Mouse (Mus musculus) yolk sac, embryonic 10.5 days (tissue): ENCODE data around the gene Lgals9.

Source experiments
- DNase-seq: peaks from one replicate; pipeline ENCODE4 v3.0.0-alpha.2; 2017; ENCODE audit warnings: low spot score

Gene Lgals9

DNA sequence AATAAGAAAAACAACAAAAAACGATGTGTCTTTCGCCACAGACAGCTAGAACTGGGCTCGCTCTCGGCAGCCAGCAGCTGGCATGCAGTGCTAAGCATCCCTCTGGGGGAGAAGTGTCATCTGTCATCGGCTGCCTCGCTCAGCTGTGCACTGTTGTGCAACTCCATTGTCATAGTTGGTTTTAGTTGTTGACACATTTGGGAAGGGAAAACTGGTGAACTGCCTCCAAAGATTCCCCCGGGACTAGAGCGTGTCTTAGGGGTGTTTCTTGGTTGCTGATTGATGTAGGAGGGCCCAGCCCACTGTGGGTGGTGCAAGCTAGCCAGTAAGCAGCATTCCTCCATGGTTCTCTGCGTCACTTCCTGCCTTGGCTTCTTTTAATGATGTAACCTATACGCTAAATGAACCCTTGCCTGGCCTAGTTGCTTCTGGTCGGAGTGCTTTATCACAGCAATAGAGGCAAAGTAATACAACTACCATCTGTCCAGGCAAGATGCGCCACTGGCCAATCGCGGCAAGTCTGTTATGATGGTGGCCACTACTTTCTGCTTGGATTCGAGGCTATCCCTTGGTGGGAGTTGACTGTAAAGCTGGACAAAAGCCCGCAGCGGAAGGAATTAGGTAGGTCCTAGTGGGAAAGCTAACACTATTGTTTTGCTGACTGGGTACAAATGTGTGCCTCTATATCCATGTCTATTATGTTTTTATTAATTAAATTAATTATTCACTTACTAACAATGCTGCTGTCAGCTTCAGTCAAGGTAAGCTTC lies 11.2 kb downstream of the Lgals9 start:
- peak; percentile 48 for DNase-seq

- peak; percentile 26 for DNase-seq
Observed at GRCm38 (mm10) chr11:78972811-78973351, 11.9 kb downstream of the Lgals9 start.

DNA sequence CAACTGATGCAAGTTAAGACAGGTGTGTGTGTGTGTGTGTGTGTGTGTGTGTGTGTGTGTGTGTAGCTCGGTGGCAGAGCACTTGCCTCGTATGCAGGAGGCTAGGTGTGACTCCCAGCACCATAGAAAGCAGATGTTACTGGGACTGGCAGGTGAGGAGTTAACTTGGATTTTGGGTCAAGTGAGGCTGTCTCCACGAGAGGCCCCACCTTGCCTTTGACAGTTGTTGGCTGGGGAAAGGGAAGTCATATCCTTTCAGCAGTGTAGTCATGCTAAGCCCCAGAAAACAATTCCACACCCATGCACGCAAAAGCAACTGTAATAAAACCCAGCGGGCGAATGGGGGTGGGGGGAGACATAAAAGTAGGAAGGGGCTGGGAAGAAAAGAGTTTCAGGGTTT lies 12.4 kb downstream of the Lgals9 start:
- no peak for DNase-seq

DNA sequence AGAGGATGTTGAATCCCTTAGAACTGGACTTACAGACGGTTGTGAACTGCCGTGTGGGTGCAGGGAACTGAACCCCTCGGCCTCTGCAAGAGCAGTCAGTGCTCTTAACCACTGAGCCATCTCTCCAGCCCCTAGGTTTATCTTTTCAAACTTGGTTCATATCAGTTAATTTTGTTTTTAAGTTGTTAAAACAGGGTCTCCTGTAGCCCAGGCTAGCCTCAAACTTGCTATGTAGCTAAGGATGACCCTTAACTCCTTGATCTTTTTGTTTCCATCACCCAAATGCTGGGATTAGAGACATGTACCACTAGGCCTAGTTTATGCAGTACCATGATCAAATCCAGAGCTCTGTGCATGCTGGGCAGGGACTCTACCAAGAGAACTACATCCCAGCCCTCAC lies 13.0 kb downstream of the Lgals9 start:
- DNase-seq, result no peak

GRCm38 (mm10) chr11:78971096-78971495 lies 13.7 kb downstream of the Lgals9 start:
- DNase-seq, result no peak

- no peak for DNase-seq
Observed at GRCm38 (mm10) chr11:78968121-78968520, 16.6 kb downstream of the Lgals9 start.

DNA sequence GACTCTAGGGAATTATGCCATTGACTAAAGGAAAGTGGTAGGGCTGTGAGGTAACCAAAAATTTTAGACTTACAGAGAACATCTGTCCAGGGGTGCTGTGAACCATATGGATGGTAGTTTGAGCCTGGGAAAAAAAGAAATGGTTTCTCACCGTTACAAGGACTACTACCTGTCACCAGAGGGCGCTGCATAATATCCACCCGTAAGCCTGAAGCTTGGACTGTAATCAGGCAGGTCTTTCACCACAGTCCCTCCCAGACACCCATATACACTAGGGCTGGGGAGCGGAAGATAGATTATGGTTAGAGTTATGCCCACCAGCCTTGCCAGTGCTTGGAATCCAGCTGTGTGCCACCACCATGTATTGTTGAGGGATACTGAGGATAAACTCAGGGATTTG lies 17.4 kb downstream of the Lgals9 start:
- DNase-seq, result peak; percentile 32

DNA sequence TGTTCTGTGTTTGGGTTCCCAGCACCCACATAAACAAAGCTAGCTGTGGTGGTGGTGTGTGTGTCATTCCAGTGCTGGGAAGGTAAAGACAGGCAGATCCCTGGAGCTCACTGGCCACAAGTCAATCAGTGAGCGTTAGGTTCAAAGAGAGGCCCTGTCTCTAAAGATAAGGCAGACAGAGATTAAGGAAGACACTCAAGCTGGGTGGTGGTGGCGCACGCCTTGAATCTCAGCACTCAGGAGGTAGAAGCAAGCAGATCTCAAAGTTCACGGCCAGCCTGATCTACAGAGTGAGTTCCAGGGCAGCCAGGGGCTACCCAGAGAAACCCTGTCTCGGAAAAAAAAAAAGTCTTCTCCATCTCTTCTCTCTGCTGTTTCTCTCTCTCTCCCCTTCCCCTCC lies 23.5 kb downstream of the Lgals9 start:
- DNase-seq, result peak; percentile 20

- no peak for DNase-seq
Observed at GRCm38 (mm10) chr11:78959841-78960520, 24.8 kb downstream of the Lgals9 start.

GRCm38 (mm10) chr11:78959367-78959766 lies 25.4 kb downstream of the Lgals9 start:
- DNase-seq, result no peak

GRCm38 (mm10) chr11:78956260-78956659 lies 28.5 kb downstream of the Lgals9 start:
- DNase-seq, result peak; percentile 7

- DNase-seq, result peak; percentile 53
Observed at GRCm38 (mm10) chr11:78952467-78952866, 32.3 kb downstream of the Lgals9 start.

DNA sequence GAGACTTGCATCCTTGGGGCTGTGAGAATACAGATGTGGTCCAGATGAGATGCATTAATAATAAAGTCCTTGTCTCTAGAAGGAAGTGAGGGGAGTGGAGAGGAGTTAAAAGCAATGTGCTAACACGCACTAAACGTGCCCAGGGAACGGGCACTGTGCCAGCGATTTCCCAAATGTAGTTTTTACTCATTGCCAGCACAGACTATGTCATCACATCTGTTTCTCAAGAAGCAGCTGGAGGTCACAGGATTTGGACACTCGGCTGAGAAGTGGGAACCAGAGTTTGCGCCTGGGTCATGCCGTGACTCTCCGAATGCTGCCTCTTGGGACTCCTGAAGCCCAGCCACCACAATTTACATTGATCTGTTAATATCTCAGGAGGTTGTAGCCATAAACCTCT lies 34.4 kb downstream of the Lgals9 start:
- no peak for DNase-seq

GRCm38 (mm10) chr11:78943083-78943482 lies 41.7 kb downstream of the Lgals9 start:
- no peak for DNase-seq

DNA sequence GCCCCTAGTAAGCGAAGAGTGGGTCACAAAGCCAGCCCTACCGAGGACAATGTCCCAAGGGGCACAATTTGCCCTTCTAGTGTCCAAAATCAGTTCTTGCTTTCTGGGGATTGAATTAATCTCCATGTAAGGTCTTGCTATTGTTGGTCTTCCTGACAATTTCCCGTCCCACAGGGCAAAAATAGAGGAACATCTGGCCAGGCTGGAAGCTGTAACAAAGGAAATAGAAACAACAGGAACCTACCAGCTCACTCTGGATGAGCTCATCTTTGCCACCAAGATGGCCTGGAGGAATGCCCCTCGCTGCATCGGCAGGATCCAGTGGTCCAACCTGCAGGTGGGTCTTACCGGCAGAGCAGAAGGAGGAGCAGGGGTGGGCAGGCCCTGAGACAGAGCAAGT lies 49.6 kb downstream of the Lgals9 start:
- no peak for DNase-seq

DNA sequence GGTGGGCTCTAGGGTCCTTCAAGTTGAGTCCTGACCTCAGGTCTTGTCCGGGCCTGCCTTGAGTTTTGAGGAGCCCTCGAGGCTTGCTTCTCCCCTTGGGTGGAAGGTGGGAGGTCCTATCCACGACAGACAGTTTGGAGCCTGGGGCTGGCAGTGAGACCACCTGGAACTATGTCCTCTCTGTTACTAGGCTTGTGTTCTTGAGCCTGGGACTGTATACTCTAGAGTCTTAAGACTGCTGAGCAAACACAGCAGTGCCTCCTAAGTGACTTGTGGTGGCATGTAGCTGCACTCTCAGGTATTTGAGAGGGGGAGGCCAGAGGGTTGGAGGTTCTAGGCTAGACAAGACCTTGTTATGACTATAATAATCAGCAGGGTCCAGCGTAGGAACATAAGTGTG lies 50.0 kb downstream of the Lgals9 start:
- DNase-seq, result no peak

GRCm38 (mm10) chr11:78934307-78934706 lies 50.4 kb downstream of the Lgals9 start:
- no peak for DNase-seq

DNA sequence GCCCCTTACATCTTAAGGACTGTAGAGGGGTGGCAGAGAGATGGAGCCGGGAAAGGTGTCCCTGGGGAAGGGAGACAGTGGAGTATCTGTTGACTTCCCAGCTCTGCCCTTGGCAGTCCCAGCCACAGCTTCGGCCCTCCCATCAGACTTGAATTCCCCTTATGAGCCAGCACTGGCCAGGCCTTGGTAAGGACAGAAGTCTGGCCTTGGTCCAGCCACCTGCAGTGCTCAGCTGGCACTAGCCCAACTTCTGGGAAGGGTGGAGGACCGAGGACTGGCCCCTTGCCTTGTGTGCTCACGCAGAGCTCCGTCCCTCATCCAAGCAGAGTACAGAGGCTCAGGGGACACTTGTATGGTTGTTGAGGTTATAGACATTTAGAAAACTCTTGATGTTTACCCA lies 55.4 kb downstream of the Lgals9 start:
- no peak for DNase-seq

DNA sequence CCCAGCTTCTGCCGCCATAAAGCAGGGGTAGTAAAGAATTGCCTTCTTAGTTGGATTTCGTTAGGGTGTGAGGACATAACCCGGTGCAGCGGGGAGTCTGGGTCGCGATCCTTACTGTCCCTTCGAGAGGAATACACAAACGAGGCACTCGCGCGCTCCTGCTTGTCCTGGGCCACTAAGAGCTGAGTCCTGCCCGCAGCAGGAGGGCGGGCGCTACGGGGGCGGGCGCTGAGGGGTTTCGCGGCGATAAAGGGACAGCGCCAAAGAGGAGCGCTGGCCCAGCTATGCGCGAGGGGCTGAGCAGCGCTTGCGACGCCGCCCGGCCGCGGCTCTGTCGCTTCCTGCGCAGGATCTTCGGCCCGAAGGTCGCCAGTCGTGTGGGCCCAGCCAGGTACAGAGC lies 59.8 kb downstream of the Lgals9 start:
- DNase-seq, result peak; percentile 49

- no peak for DNase-seq
Observed at GRCm38 (mm10) chr11:78924111-78924510, 60.6 kb downstream of the Lgals9 start.

DNA sequence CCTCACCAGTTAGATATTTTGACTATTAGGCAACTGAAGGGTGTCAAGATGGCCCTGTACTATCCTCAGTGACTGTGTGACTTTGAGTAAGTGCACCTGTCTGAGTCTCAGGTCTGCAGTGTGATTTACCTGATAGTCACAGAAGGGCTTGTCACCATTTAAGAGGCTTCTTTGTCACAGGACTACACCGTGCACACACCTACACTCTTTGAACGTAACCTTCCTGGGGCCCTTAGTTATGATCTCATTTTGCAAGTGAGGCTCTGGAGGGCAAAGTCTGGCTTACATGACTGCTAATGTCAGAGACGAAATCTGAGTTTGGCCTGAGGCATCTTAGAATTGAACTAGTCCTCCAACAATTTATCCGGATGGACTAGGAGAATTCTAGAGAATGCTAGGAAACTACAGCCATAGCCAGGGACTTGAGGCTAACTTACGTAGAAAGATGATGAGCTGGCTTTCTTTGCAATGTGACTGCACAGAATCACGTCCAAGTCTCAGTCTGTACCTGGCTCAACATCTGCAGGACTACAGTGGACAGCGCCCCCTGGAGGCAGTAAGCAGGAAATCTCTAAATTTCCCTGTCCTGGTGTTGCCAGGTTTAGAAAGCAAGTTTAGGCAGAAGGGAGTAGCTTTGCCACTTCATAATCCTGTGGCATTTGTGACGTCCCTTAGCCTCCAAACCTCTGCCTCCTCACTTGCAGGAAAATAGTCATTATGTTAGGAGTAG lies 61.9 kb downstream of the Lgals9 start:
- DNase-seq, result peak; percentile 18

DNA sequence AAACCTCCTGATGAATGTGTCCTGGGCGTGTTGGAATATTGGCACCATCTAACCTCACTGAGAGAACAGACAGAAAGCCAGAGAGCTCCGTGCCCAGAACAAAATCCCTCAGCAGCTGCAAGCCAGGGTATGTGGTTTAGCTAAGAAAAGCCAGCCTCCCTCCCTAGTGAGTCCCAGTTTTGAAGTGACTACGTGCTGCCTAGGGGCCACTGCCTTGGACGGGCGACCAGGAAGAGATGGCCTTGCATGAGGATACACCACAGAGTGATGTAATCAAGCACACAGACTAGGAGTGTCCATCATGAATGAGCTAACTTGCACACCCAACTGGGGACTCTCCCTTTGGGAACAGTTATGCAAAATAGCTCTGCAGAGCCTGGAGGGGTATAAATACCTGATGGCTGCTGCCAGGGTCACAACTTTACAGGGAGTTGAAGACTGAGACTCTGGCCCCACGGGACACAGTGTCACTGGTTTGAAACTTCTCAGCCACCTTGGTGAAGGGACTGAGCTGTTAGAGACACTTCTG lies 64.3 kb downstream of the Lgals9 start, which contains the start of gene Nos2:
Gene Nos2 (plus strand): TSS at position 377 of the 529 bp plus-strand sequence.
- DNase-seq, result no peak
